In genomic region chr1:134803286-134804117, GRCm38 (mm10) we compare ENCODE assay signal across 8 mouse cellular contexts.
DNase-seq lines count a peak whose midpoint lies in the region; ATAC-seq and TF ChIP-seq lines count a peak whose summit lies in the region.

No protein-coding gene starts in this region.

- DNase-seq in midbrain, embryonic 14.5 days: peak; percentile 64
- peak; percentile 54 to 83 for DNase-seq in heart, postnatal 14 days
- peak; percentile 79 for DNase-seq in limb, embryonic 14.5 days (ENCODE audit: low spot score)
- DNase-seq in frontal cortex, postnatal 36 days (ENCODE audit: low spot score in 2 of 2): no peak
- DNase-seq in right cerebral cortex, postnatal 25 days: no peak

- H3K36me3 ChIP-seq in midbrain, embryonic 14.5 days (ENCODE audit: control insufficient read depth, insufficient read depth, low read length): peaks cover 6% of the 10 kb centered on the region; the same call in 1 of the 2 replicates
- no peaks in the 10 kb centered on the region for H3K36me3 ChIP-seq in midbrain, embryonic 15.5 days (replicated peaks)
- no peaks in the 10 kb centered on the region for H3K36me3 ChIP-seq in embryonic facial prominence, embryonic 15.5 days
- no peaks in the 10 kb centered on the region; the same call in 1 of the 2 replicates for H3K36me3 ChIP-seq in limb, embryonic 14.5 days (ENCODE audit: control insufficient read depth, insufficient read depth, low read length)
- H3K36me3 ChIP-seq in small intestine, adult 2 months (ENCODE audit: control insufficient read depth, insufficient read depth, low read length): 0 out of 2 replicates have a peak, but pooled peaks cover 3% of the 10 kb centered on the region

- no peak overlapping the region for H3K4me2 ChIP-seq in midbrain, embryonic 14.5 days (ENCODE audit: low read length)
- no peak overlapping the region for H3K4me2 ChIP-seq in midbrain, embryonic 15.5 days
- peak overlapping the region; percentile 37 for H3K4me2 ChIP-seq in embryonic facial prominence, embryonic 15.5 days (replicated peaks)
- H3K4me2 ChIP-seq in limb, embryonic 14.5 days (replicated peaks; ENCODE audit: low read depth, low read length, severe bottlenecking): peak overlapping the region; percentile 18; the same call in 1 of the 2 replicates

- intact Hi-C loops in heart, postnatal 14 days (cut with DNase I): loop anchor here (5.0 kb wide), 1 partner anchor 41 kb away; no protein-coding TSS in a partner anchor

- no peaks in the 10 kb centered on the region for H3K27me3 ChIP-seq in midbrain, embryonic 14.5 days (ENCODE audit: control insufficient read depth, insufficient read depth, low read length)
- no peaks in the 10 kb centered on the region for H3K27me3 ChIP-seq in midbrain, embryonic 15.5 days (replicated peaks)
- H3K27me3 ChIP-seq in embryonic facial prominence, embryonic 15.5 days: no peaks in the 10 kb centered on the region
- no peaks in the 10 kb centered on the region for H3K27me3 ChIP-seq in limb, embryonic 14.5 days (ENCODE audit: control insufficient read depth, insufficient read depth, low read length)
- H3K27me3 ChIP-seq in small intestine, adult 2 months (ENCODE audit: control insufficient read depth, insufficient read depth, low read length): no peaks in the 10 kb centered on the region

- no peaks in the 10 kb centered on the region for H3K9me3 ChIP-seq in midbrain, embryonic 14.5 days (ENCODE audit: control insufficient read depth, low read length)
- no peaks in the 10 kb centered on the region for H3K9me3 ChIP-seq in midbrain, embryonic 15.5 days
- H3K9me3 ChIP-seq in embryonic facial prominence, embryonic 15.5 days (replicated peaks): no peaks in the 10 kb centered on the region
- no peaks in the 10 kb centered on the region for H3K9me3 ChIP-seq in limb, embryonic 14.5 days (ENCODE audit: control insufficient read depth, low read length)

- H3K27ac ChIP-seq in midbrain, embryonic 14.5 days (replicated peaks; ENCODE audit: low read depth, low read length): no peak overlapping the region
- H3K27ac ChIP-seq in midbrain, embryonic 15.5 days: no peak overlapping the region
- H3K27ac ChIP-seq in embryonic facial prominence, embryonic 15.5 days (replicated peaks): peak overlapping the region; percentile 90
- H3K27ac ChIP-seq in limb, embryonic 14.5 days (replicated peaks; ENCODE audit: low read depth, low read length): peak overlapping the region; percentile 81
- peak overlapping the region; percentile 86 for H3K27ac ChIP-seq in small intestine, adult 2 months (ENCODE audit: insufficient read depth, low read depth, low read length)

- H3K4me3 ChIP-seq in midbrain, embryonic 14.5 days (replicated peaks; ENCODE audit: low read depth, low read length): no peak overlapping the region
- no peak overlapping the region for H3K4me3 ChIP-seq in midbrain, embryonic 15.5 days
- H3K4me3 ChIP-seq in embryonic facial prominence, embryonic 15.5 days (replicated peaks): peak overlapping the region; percentile 27
- H3K4me3 ChIP-seq in limb, embryonic 14.5 days (replicated peaks; ENCODE audit: low read length): no peak overlapping the region
- H3K4me3 ChIP-seq in small intestine, adult 2 months (ENCODE audit: low read depth, low read length): peak overlapping the region; percentile 57

- no peak for TF ChIP-seq POLR2A in limb, embryonic 14.5 days (IDR thresholded peaks at IDR 0.05; ENCODE audit: borderline replicate concordance, extremely low read depth, insufficient read depth, insufficient read length)
- no peak for TF ChIP-seq POLR2A in small intestine, adult 2 months (IDR thresholded peaks at IDR 0.05; ENCODE audit: low read depth, low read length)

- no peak overlapping the region for H3K9ac ChIP-seq in midbrain, embryonic 14.5 days (replicated peaks; ENCODE audit: low read length)
- H3K9ac ChIP-seq in midbrain, embryonic 15.5 days: no peak overlapping the region
- H3K9ac ChIP-seq in embryonic facial prominence, embryonic 15.5 days: no peak overlapping the region
- peak overlapping the region; percentile 25 for H3K9ac ChIP-seq in limb, embryonic 14.5 days (ENCODE audit: low read depth, low read length, severe bottlenecking)

- H3K4me1 ChIP-seq in midbrain, embryonic 14.5 days (ENCODE audit: control insufficient read depth, insufficient read depth, low read length): peaks cover 15% of the 10 kb centered on the region
- peaks cover 19% of the 10 kb centered on the region for H3K4me1 ChIP-seq in midbrain, embryonic 15.5 days
- H3K4me1 ChIP-seq in embryonic facial prominence, embryonic 15.5 days: peaks cover 26% of the 10 kb centered on the region
- H3K4me1 ChIP-seq in limb, embryonic 14.5 days (ENCODE audit: control insufficient read depth, insufficient read depth, low read length): peaks cover 41% of the 10 kb centered on the region
- H3K4me1 ChIP-seq in small intestine, adult 2 months (ENCODE audit: control insufficient read depth, insufficient read depth, insufficient read length, low read length): peaks cover 5% of the 10 kb centered on the region; the same call in 1 of the 2 replicates

- no peak for ATAC-seq in midbrain, embryonic 14.5 days (ENCODE audit: low FRiP score, low TSS enrichment)
- ATAC-seq in midbrain, embryonic 15.5 days (replicated peaks): no peak
- ATAC-seq in embryonic facial prominence, embryonic 15.5 days (ENCODE audit: insufficient number of reproducible peaks, low FRiP score, low TSS enrichment, low read depth): peak; percentile 76
- peak; percentile 57; the same call in 1 of the 2 replicates for ATAC-seq in limb, embryonic 14.5 days (ENCODE audit: low FRiP score, low read depth)

- no peak for TF ChIP-seq CTCF in small intestine, adult 2 months (IDR thresholded peaks at IDR 0.05; ENCODE audit: extremely low read depth, insufficient read length, insufficient replicate concordance, low read depth, low read length)

- WGBS in midbrain, embryonic 14.5 days: 52% methylated on average over 16 of the region's 16 CpGs
- 47% methylated on average over 16 of the region's 16 CpGs for WGBS in midbrain, embryonic 15.5 days
- WGBS in embryonic facial prominence, embryonic 15.5 days: 21% methylated on average over 16 of the region's 16 CpGs
- WGBS in limb, embryonic 14.5 days: 41% methylated on average over 16 of the region's 16 CpGs
- 24% methylated on average over 16 of the region's 16 CpGs for WGBS in small intestine, adult 2 months

Comparison
In these comparisons a context has a peak if more than half of its experiments do, and no peak if none do; other contexts are left out.
1. ATAC-seq: peak in embryonic facial prominence, embryonic 15.5 days (single experiment) and limb, embryonic 14.5 days (single experiment); none in midbrain, embryonic 14.5 days (single experiment) and midbrain, embryonic 15.5 days (single experiment).
2. DNase-seq: peak in midbrain, embryonic 14.5 days (single experiment), heart, postnatal 14 days (2 of 2) and limb, embryonic 14.5 days (single experiment); none in frontal cortex, postnatal 36 days (0 of 2) and right cerebral cortex, postnatal 25 days (single experiment).
3. H3K27ac ChIP-seq: peak in embryonic facial prominence, embryonic 15.5 days (single experiment), limb, embryonic 14.5 days (single experiment) and small intestine, adult 2 months (single experiment); none in midbrain, embryonic 14.5 days (single experiment) and midbrain, embryonic 15.5 days (single experiment).
4. H3K4me2 ChIP-seq: peak in embryonic facial prominence, embryonic 15.5 days (single experiment) and limb, embryonic 14.5 days (single experiment); none in midbrain, embryonic 14.5 days (single experiment) and midbrain, embryonic 15.5 days (single experiment).
5. H3K4me3 ChIP-seq: peak in embryonic facial prominence, embryonic 15.5 days (single experiment) and small intestine, adult 2 months (single experiment); none in midbrain, embryonic 14.5 days (single experiment), midbrain, embryonic 15.5 days (single experiment) and limb, embryonic 14.5 days (single experiment).